Mouse (Mus musculus): ENCODE results near the gene Peli2. TPM values are rescaled to one million over a fixed set of nuclear protein-coding genes. Genes with fewer than 3 reads are reported as not detected.

Peli2 gene
- polyA plus RNA-seq, 2 experiments: 9.1 to 14.5 TPM

- H3K9me3 ChIP-seq (ENCODE audit: control insufficient read depth, low read length): no peaks in the 10 kb centered on the region
- DNase-seq (ENCODE audit: low spot score) (no peak), ATAC-seq (ENCODE audit: low FRiP score, low read depth) (no peak)
- TF ChIP-seq POLR2A (IDR thresholded peaks at IDR 0.05; ENCODE audit: borderline replicate concordance, extremely low read depth, insufficient read depth, insufficient read length): no peak
- no peak overlapping the region for H3K27ac ChIP-seq (replicated peaks; ENCODE audit: low read depth, low read length)
- peaks cover 6% of the 10 kb centered on the region; the same call in 1 of the 2 replicates for H3K36me3 ChIP-seq (ENCODE audit: control insufficient read depth, insufficient read depth, low read length)
- H3K4me3 ChIP-seq (replicated peaks; ENCODE audit: low read length): no peak overlapping the region
- 55% methylated on average over 10 of the region's 10 CpGs for WGBS
- H3K4me2 ChIP-seq (replicated peaks; ENCODE audit: low read depth, low read length, severe bottlenecking): no peak overlapping the region
- H3K27me3 ChIP-seq (ENCODE audit: control insufficient read depth, insufficient read depth, low read length): no peaks in the 10 kb centered on the region
- H3K9ac ChIP-seq (ENCODE audit: low read depth, low read length, severe bottlenecking): no peak overlapping the region
- peaks cover 14% of the 10 kb centered on the region for H3K4me1 ChIP-seq (ENCODE audit: control insufficient read depth, insufficient read depth, low read length)
Measured at GRCm38 (mm10) chr14:48142696-48143095, 22.1 kb downstream of the Peli2 start.

DNA sequence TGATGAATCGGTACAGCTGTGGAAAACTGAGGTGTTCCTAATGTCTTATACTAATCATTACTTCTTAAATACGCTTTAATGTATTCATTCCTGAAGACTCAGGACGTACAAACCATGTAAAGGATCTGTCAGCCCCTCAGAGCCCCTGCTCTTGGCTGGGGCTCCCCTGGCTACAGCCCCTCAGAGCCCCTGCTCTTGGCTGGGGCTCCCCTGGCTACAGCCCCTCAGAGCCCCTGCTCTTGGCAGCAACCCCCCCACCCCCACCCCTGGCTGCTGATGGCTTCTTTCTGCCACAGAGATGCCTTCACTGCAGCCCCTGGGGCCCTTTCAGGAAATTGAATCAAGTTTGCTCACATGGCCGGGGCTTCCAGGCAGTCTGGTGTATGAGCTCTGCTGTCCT is 22.5 kb downstream of the Peli2 start:
- WGBS: 56% methylated on average over 4 of the region's 4 CpGs

DNA sequence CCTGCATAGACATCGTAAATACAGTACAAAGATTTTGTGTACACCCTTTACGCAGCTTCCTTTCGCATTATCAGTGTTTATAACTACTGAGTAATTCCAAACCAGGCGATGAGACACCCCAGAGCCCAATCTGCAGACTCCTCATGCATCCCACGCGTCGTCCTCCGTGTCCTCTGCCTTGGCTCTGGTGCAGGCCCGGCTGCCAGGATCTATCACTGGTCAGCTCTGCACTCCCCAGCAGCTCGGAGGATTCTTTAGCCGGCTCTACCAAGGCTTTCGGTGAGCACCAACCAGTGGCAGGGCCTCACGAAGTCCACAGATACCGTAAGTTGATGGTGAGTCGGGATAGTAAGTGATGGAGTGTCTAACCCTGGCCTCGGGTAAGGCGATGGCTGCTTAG is 23.7 kb downstream of the Peli2 start:
- ATAC-seq (ENCODE audit: low FRiP score, low read depth) (no peak), DNase-seq (ENCODE audit: low spot score) (no peak)
- Histone ChIP-seq H3K27ac (replicated peaks; ENCODE audit: low read depth, low read length) (no peak overlapping the region), H3K4me2 (replicated peaks; ENCODE audit: low read depth, low read length, severe bottlenecking) (no peak overlapping the region), H3K4me1 (ENCODE audit: control insufficient read depth, insufficient read depth, low read length) (peaks cover 12% of the 10 kb centered on the region), H3K27me3 (ENCODE audit: control insufficient read depth, insufficient read depth, low read length) (no peaks in the 10 kb centered on the region), H3K36me3 (ENCODE audit: control insufficient read depth, insufficient read depth, low read length) (peaks cover 6% of the 10 kb centered on the region; the same call in 1 of the 2 replicates), H3K9ac (ENCODE audit: low read depth, low read length, severe bottlenecking) (no peak overlapping the region), H3K4me3 (replicated peaks; ENCODE audit: low read length) (no peak overlapping the region), H3K9me3 (ENCODE audit: control insufficient read depth, low read length) (no peaks in the 10 kb centered on the region)
- TF ChIP-seq POLR2A (IDR thresholded peaks at IDR 0.05; ENCODE audit: borderline replicate concordance, extremely low read depth, insufficient read depth, insufficient read length): no peak
- WGBS: 90% methylated on average over 17 of the region's 17 CpGs

More for the DNA sequence above, 22.5 kb downstream of the Peli2 start:
- Histone ChIP-seq H3K27me3 (ENCODE audit: control insufficient read depth, insufficient read depth, low read length) (no peaks in the 10 kb centered on the region), H3K27ac (replicated peaks; ENCODE audit: low read depth, low read length) (no peak overlapping the region), H3K9me3 (ENCODE audit: control insufficient read depth, low read length) (no peaks in the 10 kb centered on the region), H3K36me3 (ENCODE audit: control insufficient read depth, insufficient read depth, low read length) (peaks cover 6% of the 10 kb centered on the region; the same call in 1 of the 2 replicates), H3K4me1 (ENCODE audit: control insufficient read depth, insufficient read depth, low read length) (peaks cover 12% of the 10 kb centered on the region), H3K9ac (ENCODE audit: low read depth, low read length, severe bottlenecking) (no peak overlapping the region), H3K4me3 (replicated peaks; ENCODE audit: low read length) (no peak overlapping the region), H3K4me2 (replicated peaks; ENCODE audit: low read depth, low read length, severe bottlenecking) (no peak overlapping the region)
- DNase-seq (ENCODE audit: low spot score): no peak
- no peak for ATAC-seq (ENCODE audit: low FRiP score, low read depth)
- TF ChIP-seq POLR2A (IDR thresholded peaks at IDR 0.05; ENCODE audit: borderline replicate concordance, extremely low read depth, insufficient read depth, insufficient read length): no peak

DNA sequence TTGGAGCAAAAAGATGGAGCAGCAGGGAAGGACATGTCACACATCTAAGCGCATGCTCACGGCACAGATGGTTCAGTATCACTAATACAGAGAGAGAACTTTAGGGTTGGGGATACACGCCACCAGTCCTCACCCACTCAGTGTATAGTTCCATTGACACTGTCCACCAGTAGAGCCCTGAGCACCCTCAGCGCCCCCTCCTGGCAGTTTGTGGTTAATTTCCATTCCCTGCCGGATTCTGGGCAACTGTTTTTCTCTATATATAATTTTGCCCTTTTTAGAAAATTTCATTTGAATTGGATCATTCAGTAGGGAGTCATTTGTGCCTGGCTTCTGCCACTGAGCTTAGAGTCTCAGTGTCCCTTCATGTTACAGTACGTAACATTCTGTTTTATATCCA is 27.1 kb downstream of the Peli2 start:
- peaks cover 11% of the 10 kb centered on the region for H3K4me1 ChIP-seq (ENCODE audit: control insufficient read depth, insufficient read depth, low read length)
- no peak overlapping the region for H3K27ac ChIP-seq (replicated peaks; ENCODE audit: low read depth, low read length)
- no peak overlapping the region for H3K4me3 ChIP-seq (replicated peaks; ENCODE audit: low read length)
- DNase-seq (ENCODE audit: low spot score) (no peak), ATAC-seq (ENCODE audit: low FRiP score, low read depth) (no peak)
- WGBS: 83% methylated on average over 6 of the region's 6 CpGs
- no peak overlapping the region for H3K9ac ChIP-seq (ENCODE audit: low read depth, low read length, severe bottlenecking)
- H3K36me3 ChIP-seq (ENCODE audit: control insufficient read depth, insufficient read depth, low read length): no peaks in the 10 kb centered on the region
- H3K4me2 ChIP-seq (replicated peaks; ENCODE audit: low read depth, low read length, severe bottlenecking): no peak overlapping the region
- no peaks in the 10 kb centered on the region for H3K27me3 ChIP-seq (ENCODE audit: control insufficient read depth, insufficient read depth, low read length)
- no peaks in the 10 kb centered on the region for H3K9me3 ChIP-seq (ENCODE audit: control insufficient read depth, low read length)
- no peak for TF ChIP-seq POLR2A (IDR thresholded peaks at IDR 0.05; ENCODE audit: borderline replicate concordance, extremely low read depth, insufficient read depth, insufficient read length)

DNA sequence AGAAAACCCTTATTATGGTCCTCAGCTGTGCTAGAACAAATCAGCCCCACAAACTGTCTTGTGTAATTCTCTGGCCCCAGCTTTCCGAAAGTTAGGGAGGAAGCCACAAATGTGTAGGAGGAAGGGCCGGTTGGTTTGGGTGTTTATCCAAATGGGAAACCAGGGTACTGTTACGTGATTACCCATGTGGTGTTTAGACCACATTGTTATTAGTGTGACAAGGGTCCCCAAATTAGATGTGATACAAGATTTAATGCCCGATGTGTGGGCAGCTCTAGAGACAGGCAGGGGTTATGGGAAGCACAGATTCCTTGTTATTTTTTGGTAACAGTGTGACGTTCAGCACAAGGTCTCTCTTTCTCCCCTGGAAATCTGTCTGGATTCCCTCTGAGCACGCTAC is 28.0 kb downstream of the Peli2 start:
- H3K9me3 ChIP-seq (ENCODE audit: control insufficient read depth, low read length): no peaks in the 10 kb centered on the region
- ATAC-seq (ENCODE audit: low FRiP score, low read depth) (no peak), DNase-seq (ENCODE audit: low spot score) (no peak)
- no peak overlapping the region for H3K4me3 ChIP-seq (replicated peaks; ENCODE audit: low read length)
- 77% methylated on average over 6 of the region's 6 CpGs for WGBS
- H3K9ac ChIP-seq (ENCODE audit: low read depth, low read length, severe bottlenecking): no peak overlapping the region
- no peak overlapping the region for H3K4me2 ChIP-seq (replicated peaks; ENCODE audit: low read depth, low read length, severe bottlenecking)
- H3K27me3 ChIP-seq (ENCODE audit: control insufficient read depth, insufficient read depth, low read length): no peaks in the 10 kb centered on the region
- TF ChIP-seq POLR2A (IDR thresholded peaks at IDR 0.05; ENCODE audit: borderline replicate concordance, extremely low read depth, insufficient read depth, insufficient read length): no peak
- H3K27ac ChIP-seq (replicated peaks; ENCODE audit: low read depth, low read length): no peak overlapping the region
- no peaks in the 10 kb centered on the region for H3K36me3 ChIP-seq (ENCODE audit: control insufficient read depth, insufficient read depth, low read length)
- peaks cover 2% of the 10 kb centered on the region; the same call in 1 of the 2 replicates for H3K4me1 ChIP-seq (ENCODE audit: control insufficient read depth, insufficient read depth, low read length)

DNA sequence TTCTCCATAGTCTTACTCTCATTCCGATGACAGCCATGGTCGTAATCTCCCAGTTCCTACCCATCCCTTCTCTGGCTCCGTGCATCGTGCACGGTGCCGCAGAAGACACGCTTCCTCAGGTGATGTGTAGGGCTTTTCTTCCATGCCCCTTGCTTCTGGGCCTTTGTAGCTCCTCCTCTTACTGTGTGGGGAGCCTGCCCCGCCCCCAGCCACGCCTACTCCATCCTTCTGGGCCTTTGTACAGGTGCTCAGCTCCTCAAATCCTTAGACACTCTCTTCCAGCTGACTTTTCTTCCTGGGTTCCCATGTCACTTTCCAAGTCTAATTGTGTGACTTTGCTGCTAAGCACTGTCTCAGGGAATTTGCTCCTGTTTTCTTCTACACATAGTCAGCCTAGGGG is 28.7 kb downstream of the Peli2 start:
- Histone ChIP-seq H3K9ac (ENCODE audit: low read depth, low read length, severe bottlenecking) (no peak overlapping the region), H3K27ac (replicated peaks; ENCODE audit: low read depth, low read length) (no peak overlapping the region), H3K36me3 (ENCODE audit: control insufficient read depth, insufficient read depth, low read length) (no peaks in the 10 kb centered on the region), H3K27me3 (ENCODE audit: control insufficient read depth, insufficient read depth, low read length) (no peaks in the 10 kb centered on the region), H3K4me2 (replicated peaks; ENCODE audit: low read depth, low read length, severe bottlenecking) (no peak overlapping the region), H3K4me3 (replicated peaks; ENCODE audit: low read length) (no peak overlapping the region), H3K9me3 (ENCODE audit: control insufficient read depth, low read length) (no peaks in the 10 kb centered on the region), H3K4me1 (ENCODE audit: control insufficient read depth, insufficient read depth, low read length) (no peaks in the 10 kb centered on the region)
- DNase-seq (ENCODE audit: low spot score) (no peak), ATAC-seq (ENCODE audit: low FRiP score, low read depth) (no peak)
- WGBS: 89% methylated on average over 9 of the region's 9 CpGs
- no peak for TF ChIP-seq POLR2A (IDR thresholded peaks at IDR 0.05; ENCODE audit: borderline replicate concordance, extremely low read depth, insufficient read depth, insufficient read length)

Data from limb, embryonic 14.5 days (tissue).